Mouse (Mus musculus): ENCODE measurements around the gene Magi2.

- no peak for TF ChIP-seq MYOG (IDR thresholded peaks at IDR 0.05; ENCODE audit: control insufficient read depth, extremely low read depth, insufficient read length)
- TF ChIP-seq CTCF (IDR thresholded peaks at IDR 0.05; ENCODE audit: control insufficient read depth, insufficient read depth, insufficient read length) = no peak
- no peak for TF ChIP-seq USF1 (IDR thresholded peaks at IDR 0.05; ENCODE audit: low read depth)
- TF ChIP-seq MAX (IDR thresholded peaks at IDR 0.05) = no peak
- no peak for TF ChIP-seq MYOD1 (IDR thresholded peaks at IDR 0.05; ENCODE audit: control insufficient read depth, insufficient read length, low read depth)
- TF ChIP-seq FOSL1 (IDR thresholded peaks at IDR 0.05; ENCODE audit: insufficient read depth, low read length, poor library complexity, severe bottlenecking) = no peak
Measured at GRCm38 (mm10) chr5:20559378-20559777, 1332.5 kb downstream of the Magi2 start.

Data from C2C12 (cell line).